Mouse (Mus musculus): ENCODE data around the gene Tppp3. TPM values are rescaled to one million over a fixed set of nuclear protein-coding genes. Genes with fewer than 3 reads are reported as not detected.

Tppp3 gene
- polyA plus RNA-seq, 2 experiments: 0.60 to 0.63 TPM

- TF ChIP-seq EP300 (IDR thresholded peaks at IDR 0.05; ENCODE audit: low read depth) (no peak), CTCF (IDR thresholded peaks at IDR 0.05; ENCODE audit: low read depth) (no peak)
- H3K27ac ChIP-seq: no peak overlapping the region
- no peak overlapping the region for H3K4me3 ChIP-seq (ENCODE audit: insufficient read depth in 1 of 2, low read depth in 2 of 2, low read length in 2 of 2)
- no peak overlapping the region for H3K9ac ChIP-seq (replicated peaks)
- H3K27me3 ChIP-seq (ENCODE audit: control insufficient read depth, insufficient read depth, low read length): no peaks in the 10 kb centered on the region
- WGBS (ENCODE audit: insufficient replicate concordance): 21% methylated on average over 1 of the region's 1 CpGs
- DNase-seq (ENCODE audit: low read depth in 3 of 3, low spot score in 3 of 3): no peak
- H3K4me1 ChIP-seq (replicated peaks; ENCODE audit: control insufficient read depth in 2 of 2, insufficient read depth in 2 of 2, low read length in 1 of 2): peaks cover 0 to 9% of the 10 kb centered on the region in 2 experiments; a peak in 2 of 4 replicates
- H3K4me2 ChIP-seq (ENCODE audit: low read depth): no peak overlapping the region
- no peaks in the 10 kb centered on the region for H3K36me3 ChIP-seq (replicated peaks; ENCODE audit: control insufficient read depth, insufficient read depth, low read depth)
- no peaks in the 10 kb centered on the region for H3K9me3 ChIP-seq (ENCODE audit: control insufficient read depth, low read length)
- ATAC-seq (ENCODE audit: insufficient read depth): no peak
Measured at GRCm38 (mm10) chr8:105489281-105489680, 18.0 kb upstream of the Tppp3 start.

GRCm38 (mm10) chr8:105488082-105488481, 16.8 kb upstream of the Tppp3 start:
- WGBS (ENCODE audit: insufficient replicate concordance): 58% methylated on average over 3 of the region's 3 CpGs
- no peak overlapping the region for H3K4me2 ChIP-seq (ENCODE audit: low read depth)
- no peak overlapping the region for H3K27ac ChIP-seq
- H3K4me3 ChIP-seq (ENCODE audit: insufficient read depth in 1 of 2, low read depth in 2 of 2, low read length in 2 of 2): no peak overlapping the region
- no peaks in the 10 kb centered on the region for H3K27me3 ChIP-seq (ENCODE audit: control insufficient read depth, insufficient read depth, low read length)
- H3K9me3 ChIP-seq (ENCODE audit: control insufficient read depth, low read length): no peaks in the 10 kb centered on the region
- DNase-seq (ENCODE audit: low read depth in 3 of 3, low spot score in 3 of 3) (no peak), ATAC-seq (ENCODE audit: insufficient read depth) (no peak)
- H3K4me1 ChIP-seq (replicated peaks; ENCODE audit: control insufficient read depth in 2 of 2, insufficient read depth in 2 of 2, low read length in 1 of 2): peaks cover 0 to 9% of the 10 kb centered on the region in 2 experiments; a peak in 2 of 4 replicates
- no peak for TF ChIP-seq CTCF (IDR thresholded peaks at IDR 0.05; ENCODE audit: low read depth)
- no peak for TF ChIP-seq EP300 (IDR thresholded peaks at IDR 0.05; ENCODE audit: low read depth)
- H3K9ac ChIP-seq (replicated peaks): no peak overlapping the region
- H3K36me3 ChIP-seq (replicated peaks; ENCODE audit: control insufficient read depth, insufficient read depth, low read depth): no peaks in the 10 kb centered on the region

GRCm38 (mm10) chr8:105484392-105484791, 13.1 kb upstream of the Tppp3 start:
- 45% methylated on average over 2 of the region's 2 CpGs for WGBS (ENCODE audit: insufficient replicate concordance)
- Histone ChIP-seq H3K27me3 (ENCODE audit: control insufficient read depth, insufficient read depth, low read length) (no peaks in the 10 kb centered on the region), H3K36me3 (replicated peaks; ENCODE audit: control insufficient read depth, insufficient read depth, low read depth) (no peaks in the 10 kb centered on the region), H3K9me3 (ENCODE audit: control insufficient read depth, low read length) (no peaks in the 10 kb centered on the region), H3K4me3 (ENCODE audit: insufficient read depth in 1 of 2, low read depth in 2 of 2, low read length in 2 of 2) (no peak overlapping the region), H3K27ac (no peak overlapping the region), H3K4me1 (replicated peaks; ENCODE audit: control insufficient read depth in 2 of 2, insufficient read depth in 2 of 2, low read length in 1 of 2) (no peaks in the 10 kb centered on the region), H3K9ac (replicated peaks) (no peak overlapping the region), H3K4me2 (ENCODE audit: low read depth) (no peak overlapping the region)
- DNase-seq (ENCODE audit: low read depth in 3 of 3, low spot score in 3 of 3): no peak
- ATAC-seq (ENCODE audit: insufficient read depth): no peak
- TF ChIP-seq EP300 (IDR thresholded peaks at IDR 0.05; ENCODE audit: low read depth) (no peak), CTCF (IDR thresholded peaks at IDR 0.05; ENCODE audit: low read depth) (peak; percentile 70)

GRCm38 (mm10) chr8:105484030-105484368, 12.7 kb upstream of the Tppp3 start:
- ATAC-seq (ENCODE audit: insufficient read depth) (no peak), DNase-seq (ENCODE audit: low read depth in 3 of 3, low spot score in 3 of 3) (no peak)
- TF ChIP-seq EP300 (IDR thresholded peaks at IDR 0.05; ENCODE audit: low read depth) (no peak), CTCF (IDR thresholded peaks at IDR 0.05; ENCODE audit: low read depth) (no peak)
- H3K36me3 ChIP-seq (replicated peaks; ENCODE audit: control insufficient read depth, insufficient read depth, low read depth): no peaks in the 10 kb centered on the region
- H3K4me1 ChIP-seq (replicated peaks; ENCODE audit: control insufficient read depth in 2 of 2, insufficient read depth in 2 of 2, low read length in 1 of 2): no peaks in the 10 kb centered on the region
- no peak overlapping the region for H3K4me3 ChIP-seq (ENCODE audit: insufficient read depth in 1 of 2, low read depth in 2 of 2, low read length in 2 of 2)
- H3K9me3 ChIP-seq (ENCODE audit: control insufficient read depth, low read length): no peaks in the 10 kb centered on the region
- no peak overlapping the region for H3K9ac ChIP-seq (replicated peaks)
- 61% methylated on average over 3 of the region's 3 CpGs for WGBS (ENCODE audit: insufficient replicate concordance)
- no peak overlapping the region for H3K27ac ChIP-seq
- H3K4me2 ChIP-seq (ENCODE audit: low read depth): no peak overlapping the region
- no peaks in the 10 kb centered on the region for H3K27me3 ChIP-seq (ENCODE audit: control insufficient read depth, insufficient read depth, low read length)

- Histone ChIP-seq H3K27ac (no peak overlapping the region), H3K4me3 (ENCODE audit: insufficient read depth in 1 of 2, low read depth in 2 of 2, low read length in 2 of 2) (no peak overlapping the region), H3K27me3 (ENCODE audit: control insufficient read depth, insufficient read depth, low read length) (no peaks in the 10 kb centered on the region), H3K9me3 (ENCODE audit: control insufficient read depth, low read length) (no peaks in the 10 kb centered on the region), H3K4me2 (ENCODE audit: low read depth) (no peak overlapping the region), H3K4me1 (replicated peaks; ENCODE audit: control insufficient read depth in 2 of 2, insufficient read depth in 2 of 2, low read length in 1 of 2) (no peaks in the 10 kb centered on the region), H3K9ac (replicated peaks) (no peak overlapping the region), H3K36me3 (replicated peaks; ENCODE audit: control insufficient read depth, insufficient read depth, low read depth) (no peaks in the 10 kb centered on the region)
- DNase-seq (ENCODE audit: low read depth in 3 of 3, low spot score in 3 of 3) (no peak), ATAC-seq (ENCODE audit: insufficient read depth) (no peak)
- 48% methylated on average over 14 of the region's 14 CpGs for WGBS (ENCODE audit: insufficient replicate concordance)
- TF ChIP-seq EP300 (IDR thresholded peaks at IDR 0.05; ENCODE audit: low read depth): no peak
- TF ChIP-seq CTCF (IDR thresholded peaks at IDR 0.05; ENCODE audit: low read depth): peak; percentile 67
Measured at GRCm38 (mm10) chr8:105483212-105484029, 12.1 kb upstream of the Tppp3 start.

All from liver, embryonic 14.5 days (tissue).